Mouse (Mus musculus): ENCODE measurements around the gene Ift57. TPM values are rescaled to one million over a fixed set of nuclear protein-coding genes. Genes with fewer than 3 reads are reported as not detected.

Gene Ift57
- polyA plus RNA-seq, 1 experiment from 2014 or later: 19.5 TPM

- Histone ChIP-seq H3K36me3 (peaks cover 4% of the 10 kb centered on the region), H3K4me3 (no peak overlapping the region), H3K27ac (ENCODE audit: poor library complexity, severe bottlenecking) (no peak overlapping the region), H3K9ac (no peak overlapping the region), H3K4me1 (replicated peaks) (no peaks in the 10 kb centered on the region), H3K4me2 (no peak overlapping the region), H3K27me3 (replicated peaks) (no peaks in the 10 kb centered on the region), H3K9me3 (replicated peaks) (no peaks in the 10 kb centered on the region)
- 75% methylated on average over 3 of the region's 3 CpGs for WGBS
- no peak for ATAC-seq (ENCODE audit: insufficient number of reproducible peaks, low FRiP score)
Observed at GRCm38 (mm10) chr16:49713302-49713701, 14.3 kb downstream of the Ift57 start.

- Histone ChIP-seq H3K9ac (no peak overlapping the region), H3K4me2 (no peak overlapping the region), H3K36me3 (no peaks in the 10 kb centered on the region), H3K4me1 (replicated peaks) (peaks cover 30% of the 10 kb centered on the region), H3K27me3 (replicated peaks) (no peaks in the 10 kb centered on the region), H3K4me3 (no peak overlapping the region), H3K27ac (ENCODE audit: poor library complexity, severe bottlenecking) (no peak overlapping the region), H3K9me3 (replicated peaks) (no peaks in the 10 kb centered on the region)
- no peak for ATAC-seq (ENCODE audit: insufficient number of reproducible peaks, low FRiP score)
- 92% methylated on average over 2 of the region's 2 CpGs for WGBS
Observed at GRCm38 (mm10) chr16:49720671-49721070, 21.6 kb downstream of the Ift57 start.

GRCm38 (mm10) chr16:49721678-49722077, 22.6 kb downstream of the Ift57 start:
- H3K4me3 ChIP-seq: no peak overlapping the region
- no peak for ATAC-seq (ENCODE audit: insufficient number of reproducible peaks, low FRiP score)
- H3K9me3 ChIP-seq (replicated peaks): no peaks in the 10 kb centered on the region
- H3K27me3 ChIP-seq (replicated peaks): no peaks in the 10 kb centered on the region
- peaks cover 31% of the 10 kb centered on the region for H3K4me1 ChIP-seq (replicated peaks)
- WGBS: 51% methylated on average over 5 of the region's 5 CpGs
- H3K27ac ChIP-seq (ENCODE audit: poor library complexity, severe bottlenecking): no peak overlapping the region
- no peaks in the 10 kb centered on the region for H3K36me3 ChIP-seq
- H3K4me2 ChIP-seq: no peak overlapping the region
- H3K9ac ChIP-seq: no peak overlapping the region

- H3K9ac ChIP-seq: no peak overlapping the region
- no peak for ATAC-seq (ENCODE audit: insufficient number of reproducible peaks, low FRiP score)
Observed at GRCm38 (mm10) chr16:49723222-49723621, 24.2 kb downstream of the Ift57 start.

GRCm38 (mm10) chr16:49724232-49724631, 25.2 kb downstream of the Ift57 start:
- Histone ChIP-seq H3K27ac (ENCODE audit: poor library complexity, severe bottlenecking) (no peak overlapping the region), H3K27me3 (replicated peaks) (no peaks in the 10 kb centered on the region), H3K4me2 (no peak overlapping the region), H3K36me3 (no peaks in the 10 kb centered on the region), H3K4me3 (no peak overlapping the region), H3K9me3 (replicated peaks) (no peaks in the 10 kb centered on the region), H3K9ac (no peak overlapping the region), H3K4me1 (replicated peaks) (peaks cover 31% of the 10 kb centered on the region)
- no peak for ATAC-seq (ENCODE audit: insufficient number of reproducible peaks, low FRiP score)
- 64% methylated on average over 5 of the region's 5 CpGs for WGBS

More at GRCm38 (mm10) chr16:49723222-49723621, 24.2 kb downstream of the Ift57 start:
- Histone ChIP-seq H3K36me3 (no peaks in the 10 kb centered on the region), H3K4me2 (no peak overlapping the region), H3K4me3 (no peak overlapping the region), H3K9me3 (replicated peaks) (no peaks in the 10 kb centered on the region), H3K27ac (ENCODE audit: poor library complexity, severe bottlenecking) (no peak overlapping the region), H3K27me3 (replicated peaks) (no peaks in the 10 kb centered on the region), H3K4me1 (replicated peaks) (peaks cover 31% of the 10 kb centered on the region)
- WGBS: 54% methylated on average over 4 of the region's 4 CpGs

GRCm38 (mm10) chr16:49724931-49725330, 25.9 kb downstream of the Ift57 start:
- no peak overlapping the region for H3K9ac ChIP-seq
- no peaks in the 10 kb centered on the region for H3K36me3 ChIP-seq
- WGBS: 41% methylated on average over 2 of the region's 2 CpGs
- no peaks in the 10 kb centered on the region for H3K27me3 ChIP-seq (replicated peaks)
- no peak overlapping the region for H3K4me3 ChIP-seq
- no peak for ATAC-seq (ENCODE audit: insufficient number of reproducible peaks, low FRiP score)
- peaks cover 31% of the 10 kb centered on the region for H3K4me1 ChIP-seq (replicated peaks)
- H3K4me2 ChIP-seq: no peak overlapping the region
- H3K9me3 ChIP-seq (replicated peaks): no peaks in the 10 kb centered on the region
- H3K27ac ChIP-seq (ENCODE audit: poor library complexity, severe bottlenecking): no peak overlapping the region

- no peak overlapping the region for H3K4me3 ChIP-seq
- no peaks in the 10 kb centered on the region for H3K9me3 ChIP-seq (replicated peaks)
- no peak overlapping the region for H3K27ac ChIP-seq (ENCODE audit: poor library complexity, severe bottlenecking)
- no peaks in the 10 kb centered on the region for H3K36me3 ChIP-seq
- H3K27me3 ChIP-seq (replicated peaks): no peaks in the 10 kb centered on the region
- H3K4me2 ChIP-seq: no peak overlapping the region
- no peak overlapping the region for H3K9ac ChIP-seq
- no peak for ATAC-seq (ENCODE audit: insufficient number of reproducible peaks, low FRiP score)
- peaks cover 31% of the 10 kb centered on the region for H3K4me1 ChIP-seq (replicated peaks)
- WGBS: 57% methylated on average over 5 of the region's 5 CpGs
Observed at GRCm38 (mm10) chr16:49725446-49725845, 26.4 kb downstream of the Ift57 start.

- Histone ChIP-seq H3K4me2 (no peak overlapping the region), H3K27me3 (replicated peaks) (no peaks in the 10 kb centered on the region), H3K9ac (no peak overlapping the region), H3K4me1 (replicated peaks) (peaks cover 31% of the 10 kb centered on the region), H3K27ac (ENCODE audit: poor library complexity, severe bottlenecking) (no peak overlapping the region), H3K4me3 (no peak overlapping the region), H3K9me3 (replicated peaks) (no peaks in the 10 kb centered on the region), H3K36me3 (no peaks in the 10 kb centered on the region)
- 83% methylated on average over 3 of the region's 3 CpGs for WGBS
- ATAC-seq (ENCODE audit: insufficient number of reproducible peaks, low FRiP score): no peak
Observed at GRCm38 (mm10) chr16:49726216-49726615, 27.2 kb downstream of the Ift57 start.

GRCm38 (mm10) chr16:49726761-49727160, 27.7 kb downstream of the Ift57 start:
- 73% methylated on average over 2 of the region's 2 CpGs for WGBS
- no peak overlapping the region for H3K27ac ChIP-seq (ENCODE audit: poor library complexity, severe bottlenecking)
- no peaks in the 10 kb centered on the region for H3K27me3 ChIP-seq (replicated peaks)
- no peak overlapping the region for H3K9ac ChIP-seq
- no peaks in the 10 kb centered on the region for H3K9me3 ChIP-seq (replicated peaks)
- no peak for ATAC-seq (ENCODE audit: insufficient number of reproducible peaks, low FRiP score)
- no peak overlapping the region for H3K4me2 ChIP-seq
- H3K4me1 ChIP-seq (replicated peaks): peaks cover 31% of the 10 kb centered on the region
- H3K4me3 ChIP-seq: no peak overlapping the region
- H3K36me3 ChIP-seq: no peaks in the 10 kb centered on the region

- no peak overlapping the region for H3K4me3 ChIP-seq
- WGBS: 83% methylated on average over 9 of the region's 9 CpGs
- H3K4me2 ChIP-seq: no peak overlapping the region
- H3K27me3 ChIP-seq (replicated peaks): no peaks in the 10 kb centered on the region
- H3K27ac ChIP-seq (ENCODE audit: poor library complexity, severe bottlenecking): no peak overlapping the region
- H3K9ac ChIP-seq: no peak overlapping the region
- ATAC-seq (ENCODE audit: insufficient number of reproducible peaks, low FRiP score): no peak
- no peaks in the 10 kb centered on the region for H3K36me3 ChIP-seq
- H3K9me3 ChIP-seq (replicated peaks): no peaks in the 10 kb centered on the region
- H3K4me1 ChIP-seq (replicated peaks): no peaks in the 10 kb centered on the region
Observed at GRCm38 (mm10) chr16:49736536-49736935, 37.5 kb downstream of the Ift57 start.

GRCm38 (mm10) chr16:49747360-49747759, 48.3 kb downstream of the Ift57 start:
- Histone ChIP-seq H3K4me1 (replicated peaks) (peaks cover 2% of the 10 kb centered on the region; the same call in 1 of the 2 replicates), H3K36me3 (no peaks in the 10 kb centered on the region), H3K27ac (ENCODE audit: poor library complexity, severe bottlenecking) (no peak overlapping the region), H3K9ac (no peak overlapping the region), H3K9me3 (replicated peaks) (no peaks in the 10 kb centered on the region), H3K4me3 (no peak overlapping the region), H3K4me2 (no peak overlapping the region), H3K27me3 (replicated peaks) (no peaks in the 10 kb centered on the region)
- 87% methylated on average over 2 of the region's 2 CpGs for WGBS
- ATAC-seq (ENCODE audit: insufficient number of reproducible peaks, low FRiP score): no peak

- no peaks in the 10 kb centered on the region for H3K9me3 ChIP-seq (replicated peaks)
- peaks cover 7% of the 10 kb centered on the region for H3K4me1 ChIP-seq (replicated peaks)
- no peak overlapping the region for H3K27ac ChIP-seq (ENCODE audit: poor library complexity, severe bottlenecking)
- ATAC-seq (ENCODE audit: insufficient number of reproducible peaks, low FRiP score): no peak
- no peak overlapping the region for H3K4me2 ChIP-seq
- 81% methylated on average over 1 of the region's 1 CpGs for WGBS
- H3K9ac ChIP-seq: no peak overlapping the region
- H3K4me3 ChIP-seq: no peak overlapping the region
- H3K36me3 ChIP-seq: no peaks in the 10 kb centered on the region
- H3K27me3 ChIP-seq (replicated peaks): no peaks in the 10 kb centered on the region
Observed at GRCm38 (mm10) chr16:49752906-49753305, 53.9 kb downstream of the Ift57 start.

All from heart, embryonic 12.5 days (tissue).